Mouse (Mus musculus) hindlimb bud, embryonic 11.5 days (tissue): Measurements from ENCODE around the gene Bdkrb2.
A peak's percentile ranks its signal among the peaks of the same experiment; 100 is the strongest.

Source experiments
- DNase-seq: peaks from one replicate; pipeline ENCODE4 v3.0.0-alpha.2; 2012; ENCODE audit warnings: low read depth, low spot score; ENCODE audit errors: extremely low spot score

Gene Bdkrb2

DNA sequence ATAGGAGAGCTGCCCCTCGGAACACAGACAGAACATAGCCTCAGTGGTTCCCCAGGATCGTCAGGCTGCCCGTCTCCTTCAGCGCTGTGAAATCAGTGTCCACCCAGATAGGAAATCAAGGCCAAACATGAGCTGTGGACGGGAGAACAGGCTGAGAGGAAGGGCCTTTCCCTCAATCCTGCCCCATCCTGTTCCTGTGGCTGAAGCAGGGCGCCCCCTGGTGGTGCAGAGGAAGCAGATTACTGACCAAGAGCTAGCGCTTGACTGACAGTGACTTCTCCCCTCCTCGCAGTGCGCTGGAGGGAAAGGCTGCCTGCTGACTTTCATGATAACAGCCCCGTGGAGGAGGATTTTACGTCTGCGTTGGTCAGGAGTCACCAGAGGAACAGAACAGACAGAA is 21.8 kb downstream of the Bdkrb2 start:
- no peak for DNase-seq

GRCm38 (mm10) chr12:105587526-105587925 is 24.5 kb downstream of the Bdkrb2 start:
- no peak for DNase-seq

DNA sequence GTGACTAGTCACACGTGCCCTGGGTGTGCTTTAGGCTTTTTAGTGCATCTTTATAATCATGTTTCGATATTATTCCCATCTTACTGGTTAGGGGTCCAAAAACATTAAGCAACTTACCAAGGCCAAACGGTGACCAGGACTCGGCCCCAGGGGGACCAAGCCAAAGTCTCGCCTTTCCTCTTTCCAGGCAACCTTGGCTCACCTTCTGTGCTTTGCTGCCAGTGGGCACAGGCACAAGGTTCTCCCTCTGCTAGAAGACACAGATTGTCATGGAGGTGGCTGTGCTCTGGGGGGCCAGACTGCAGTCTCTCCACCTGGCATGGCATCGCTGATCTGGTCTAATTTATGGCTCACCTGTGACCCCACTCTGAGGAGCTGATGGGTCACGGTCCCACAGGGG is 27.8 kb downstream of the Bdkrb2 start:
- no peak for DNase-seq

- DNase-seq = no peak
These were observed 29.3 kb downstream of the Bdkrb2 start for GRCm38 (mm10) chr12:105592361-105592761.

GRCm38 (mm10) chr12:105593471-105593870 is 30.4 kb downstream of the Bdkrb2 start:
- no peak for DNase-seq

DNA sequence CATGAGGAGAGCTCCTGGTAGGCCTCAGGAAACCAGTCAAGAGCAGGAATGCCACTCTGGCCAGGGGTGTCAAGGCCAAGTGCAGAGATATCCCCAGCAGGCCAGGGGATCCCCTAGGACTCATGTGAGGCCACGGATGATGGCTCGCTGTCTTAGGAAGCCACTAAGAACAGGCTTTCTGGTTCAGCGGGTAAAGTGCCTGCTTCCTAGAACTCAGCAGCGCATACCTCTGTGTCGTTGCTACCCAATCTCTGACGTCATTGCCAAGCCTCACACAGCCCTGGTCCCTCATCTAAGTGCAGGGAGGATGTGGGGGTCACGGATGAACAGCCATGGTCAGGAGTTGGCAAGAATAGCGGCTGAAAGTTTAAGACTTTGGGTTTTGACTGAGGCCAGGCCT is 34.1 kb downstream of the Bdkrb2 start:
- no peak for DNase-seq

GRCm38 (mm10) chr12:105598503-105598902 is 35.5 kb downstream of the Bdkrb2 start:
- DNase-seq = no peak

DNA sequence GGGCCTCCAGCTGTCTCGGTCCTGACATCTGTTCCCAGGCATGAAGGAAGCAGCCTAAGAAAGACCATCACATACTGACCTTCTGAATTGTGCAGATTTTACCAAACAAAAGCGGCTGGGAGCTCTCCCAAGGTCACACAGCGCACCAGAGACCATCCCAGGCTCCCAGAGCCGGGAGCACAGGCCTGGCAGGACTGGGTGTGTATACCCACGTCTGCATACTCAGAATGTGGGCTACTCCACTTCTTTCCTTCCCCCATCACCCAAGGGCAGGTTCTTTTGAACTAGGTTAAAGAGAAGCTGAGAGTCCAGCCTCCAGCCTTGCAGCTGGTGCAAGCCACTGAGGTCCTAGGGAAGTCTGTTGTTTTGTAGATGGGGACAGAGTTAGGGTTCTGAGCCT is 36.1 kb downstream of the Bdkrb2 start:
- no peak for DNase-seq

DNA sequence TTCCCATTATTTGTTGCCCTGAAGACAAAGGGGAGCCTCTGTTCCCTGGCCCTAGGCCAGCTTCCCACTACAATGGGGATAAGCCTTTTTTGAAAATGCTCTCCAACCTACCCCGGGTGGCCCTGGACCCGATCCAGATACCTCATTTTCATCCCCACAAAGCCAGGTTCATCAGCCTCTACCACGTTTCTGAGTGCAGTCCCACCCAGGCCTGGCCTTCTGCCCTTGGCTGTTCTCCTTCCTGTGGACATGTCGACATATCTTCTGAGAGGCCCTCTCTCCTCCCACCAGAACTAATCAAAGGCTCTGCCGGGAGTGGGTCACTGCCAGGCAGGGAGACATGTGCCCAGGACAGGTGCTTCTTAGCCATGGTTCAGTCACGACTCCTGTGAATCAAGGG is 38.6 kb downstream of the Bdkrb2 start:
- no peak for DNase-seq

- DNase-seq = no peak
These were observed 39.7 kb downstream of the Bdkrb2 start, which contains the start of gene Bdkrb1 for GRCm38 (mm10) chr12:105602581-105603210. Gene Bdkrb1, plus strand, starts transcription at chr12:105603085.

- DNase-seq = no peak
These were observed 40.9 kb downstream of the Bdkrb2 start for GRCm38 (mm10) chr12:105603904-105604303.

- DNase-seq = no peak
These were observed 42.2 kb downstream of the Bdkrb2 start for GRCm38 (mm10) chr12:105605212-105605611.

GRCm38 (mm10) chr12:105606881-105607280 is 43.9 kb downstream of the Bdkrb2 start:
- no peak for DNase-seq

DNA sequence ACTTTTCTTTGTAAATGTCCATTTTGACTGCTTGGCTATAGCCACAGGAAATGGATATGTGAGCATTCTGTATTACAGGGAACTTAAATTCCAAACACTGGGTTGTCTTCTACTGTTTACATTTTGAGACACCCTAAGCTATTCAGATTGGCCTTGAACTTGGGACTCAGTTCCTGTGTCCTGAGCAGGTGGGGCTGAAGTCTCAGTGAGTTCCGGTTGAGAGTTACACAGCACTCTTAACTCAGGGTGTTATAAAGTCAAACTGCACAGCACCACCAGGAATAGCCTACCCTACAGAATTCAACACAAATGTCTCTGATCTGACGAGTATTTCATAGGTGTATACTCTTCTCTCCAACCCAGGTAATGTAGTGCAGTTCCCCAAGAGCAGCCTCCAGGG is 48.0 kb downstream of the Bdkrb2 start:
- no peak for DNase-seq

- DNase-seq = peak; percentile 39
These were observed 48.7 kb downstream of the Bdkrb2 start for GRCm38 (mm10) chr12:105611748-105612147.

- no peak for DNase-seq
These were observed 50.5 kb downstream of the Bdkrb2 start for GRCm38 (mm10) chr12:105613559-105613958.

DNA sequence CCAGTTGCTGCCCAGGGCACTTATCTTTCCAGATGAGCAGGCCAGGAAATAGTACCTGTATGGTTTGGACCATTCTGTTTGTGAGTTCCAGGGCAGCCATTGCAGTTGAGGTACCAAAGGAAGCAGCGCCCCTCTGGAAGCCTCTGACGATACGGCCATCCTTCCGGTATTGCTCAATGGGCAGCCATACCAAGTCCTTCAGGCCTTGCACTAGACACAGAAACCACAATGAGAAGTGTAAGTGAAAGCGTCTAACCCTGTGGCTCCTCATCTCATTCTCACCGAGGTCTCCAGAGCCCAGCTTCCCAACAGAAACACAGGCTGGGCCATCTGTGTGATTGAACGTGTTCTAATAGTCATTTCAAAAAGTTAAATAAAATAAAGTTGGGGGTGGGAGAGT is 59.0 kb downstream of the Bdkrb2 start:
- no peak for DNase-seq

DNA sequence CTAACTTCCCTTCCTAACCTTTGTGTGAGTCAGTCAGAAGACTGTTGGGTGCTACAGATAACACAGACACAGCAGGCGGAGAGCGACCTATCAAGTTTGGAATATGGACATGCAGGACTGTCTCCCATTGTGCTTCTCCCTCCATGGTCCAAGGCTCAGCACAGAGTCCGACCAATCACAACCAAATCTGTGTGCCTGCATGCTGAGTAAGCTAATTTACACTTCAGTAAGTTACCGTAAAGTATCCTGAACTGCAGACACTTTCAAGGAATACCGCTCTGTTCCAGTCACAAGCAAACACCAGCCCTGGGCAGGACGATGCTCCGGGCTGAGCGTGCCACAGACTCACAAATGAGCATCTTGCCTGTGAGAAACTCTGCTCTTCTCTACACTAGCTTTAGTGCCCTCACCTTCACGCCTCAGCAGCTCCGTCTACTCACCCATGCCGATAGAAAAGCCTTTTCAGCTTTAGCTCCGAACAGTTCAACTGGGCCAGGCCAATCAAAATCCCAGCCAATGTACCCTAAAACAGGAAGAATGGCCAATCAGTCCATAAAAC is 60.0 kb downstream of the Bdkrb2 start:
- no peak for DNase-seq

DNA sequence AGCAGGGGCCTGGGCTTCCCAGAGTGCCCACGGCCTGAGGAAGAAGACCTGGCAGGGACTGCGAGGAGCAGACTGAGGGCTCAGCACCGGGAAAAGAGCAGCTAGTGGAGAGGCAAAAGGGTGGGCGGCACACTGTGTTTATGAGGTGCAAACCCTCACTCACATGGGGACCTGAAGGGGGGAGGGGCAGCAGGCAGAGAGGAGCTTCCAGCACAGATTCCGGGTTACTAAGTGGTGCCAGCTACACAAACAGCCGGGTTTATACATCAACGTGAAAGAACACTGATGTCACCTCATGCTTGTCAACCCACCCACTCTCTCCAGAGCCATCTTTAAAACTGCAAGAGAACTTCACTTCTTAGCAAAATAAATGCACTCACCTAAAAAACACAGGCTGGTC is 62.8 kb downstream of the Bdkrb2 start:
- DNase-seq = no peak

DNA sequence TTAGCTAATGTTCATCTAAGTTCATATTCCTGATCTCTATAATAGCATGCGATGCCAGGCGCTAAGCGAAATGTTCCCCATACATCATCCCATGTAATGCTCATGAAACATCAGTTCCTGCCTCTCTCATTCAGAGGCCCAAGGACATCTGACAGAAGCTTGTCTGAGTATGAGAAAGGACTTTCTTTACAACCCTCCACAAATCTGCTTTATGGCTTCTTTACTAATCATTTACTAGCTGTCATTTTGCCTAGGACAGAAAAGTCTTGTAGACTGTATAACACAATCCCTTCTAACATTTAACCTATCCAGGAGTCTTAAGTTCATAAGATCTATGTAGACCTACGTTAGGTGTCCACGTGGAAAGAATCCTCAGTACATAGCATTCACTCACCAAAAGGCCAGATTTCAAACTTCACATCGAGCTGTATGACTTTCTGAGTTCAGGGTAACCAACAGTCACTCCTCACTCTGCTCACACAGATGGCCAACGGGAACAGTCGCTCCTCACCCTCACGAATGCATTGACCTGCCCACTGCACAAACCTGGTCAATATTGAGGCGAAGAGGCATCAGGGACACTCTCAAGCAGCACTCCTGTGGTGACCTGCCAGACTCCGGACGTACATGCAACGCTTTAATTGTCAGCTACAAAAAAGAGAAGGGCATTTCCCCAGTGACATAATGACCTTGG is 71.5 kb downstream of the Bdkrb2 start:
- DNase-seq = no peak

- no peak for DNase-seq
These were observed 73.5 kb downstream of the Bdkrb2 start for GRCm38 (mm10) chr12:105636551-105636950.

- no peak for DNase-seq
These were observed 74.5 kb downstream of the Bdkrb2 start for GRCm38 (mm10) chr12:105637554-105637953.
